Mouse (Mus musculus): Measurements from ENCODE around the gene Ccni.

Ccni gene

GRCm38 (mm10) chr5:93135368-93136107 is 70.8 kb downstream of the Ccni start:
- DNase-seq, result no peak

- peak; percentile 51 to 52 for DNase-seq
Observed at GRCm38 (mm10) chr5:93133445-93134244, 72.7 kb downstream of the Ccni start.

All from kidney, postnatal 25 days (tissue).